Mouse (Mus musculus) bone marrow macrophage, adult 2 months (primary cell): Measurements from ENCODE around the gene Yipf1.

ENCODE experiments used
- CTCF ChIP-seq: IDR thresholded peaks from 2 replicates; pipeline ENCODE4 v1.5.1; 2012; ENCODE audit warnings: low read depth, mild to moderate bottlenecking, low read length, moderate library complexity
- POLR2A ChIP-seq: IDR thresholded peaks from 2 replicates; pipeline ENCODE4 v1.6.1; 2012; ENCODE audit warnings: mild to moderate bottlenecking, low read depth, low read length, borderline replicate concordance

DNA sequence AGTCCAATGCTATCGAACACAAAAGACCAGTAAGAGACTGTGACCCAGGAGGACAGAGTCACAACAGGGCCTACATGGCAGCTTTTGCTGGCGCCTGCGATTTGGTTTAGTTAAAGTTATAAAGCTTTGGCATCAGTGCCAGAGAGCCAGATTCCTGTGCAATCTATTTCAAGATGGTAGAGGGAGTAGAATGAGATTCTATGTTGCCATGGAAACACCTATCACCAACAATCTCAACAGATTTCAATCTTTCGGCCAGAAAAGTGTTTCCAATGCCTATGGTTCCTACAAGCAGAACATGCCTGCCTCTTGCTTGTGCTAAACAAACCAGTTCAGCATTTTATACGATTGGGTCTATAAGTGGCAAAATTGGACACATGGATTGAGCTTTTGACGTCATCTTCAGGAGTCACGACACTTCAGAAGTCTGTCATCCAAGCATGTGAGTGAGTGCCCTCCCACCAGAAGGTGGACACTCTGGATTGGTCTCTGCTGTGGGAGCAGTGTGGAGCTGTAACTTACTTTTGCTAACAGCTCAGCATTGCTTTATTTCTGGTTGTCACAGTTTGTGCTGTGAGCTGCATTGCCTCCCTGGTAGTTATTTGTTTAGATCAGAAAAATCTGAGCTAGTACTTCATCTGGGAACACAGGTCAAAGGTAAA lies 22.4 kb upstream of the Yipf1 start:
- TF ChIP-seq POLR2A (no peak), CTCF (no peak)
